Mouse (Mus musculus) embryonic facial prominence, embryonic 11.5 days (tissue): ENCODE data around the gene Lctl. TPM values are rescaled to one million over a fixed set of nuclear protein-coding genes. Genes with fewer than 3 reads are reported as not detected.

ENCODE experiments used
- polyA plus RNA-seq: library from polyadenylated mRNA; unstranded; fragments of >200 nt; fragmentation: Nextera tagmentation; extraction: Ambion mirVana; gene quantifications from 2 replicates; pipeline ENCODE4 v1.2.1, GENCODE M21; 2014

Lctl gene
- polyA plus RNA-seq, 1 experiment from 2014 or later, result not detected

Other genes with a start within 250 kb of the Lctl start
- gene Smad6, start 95.1 kb upstream of the Lctl start, polyA plus RNA-seq, result 9.3 and 9.8 TPM in 2 replicates
- gene Zwilch, start 56.0 kb downstream of the Lctl start, polyA plus RNA-seq, result 30.9 and 31.9 TPM in 2 replicates
- gene Rpl4, start 56.2 kb downstream of the Lctl start, polyA plus RNA-seq, result 1,345 and 1,364 TPM in 2 replicates
- gene Snapc5, start 62.1 kb downstream of the Lctl start, polyA plus RNA-seq, result 23.8 and 26.0 TPM in 2 replicates
- 2.3 and 3.0 TPM in 2 replicates for gene Uchl4, start 118.1 kb downstream of the Lctl start, polyA plus RNA-seq
- gene Map2k1, start 136.5 kb downstream of the Lctl start, polyA plus RNA-seq, result 74.4 and 79.3 TPM in 2 replicates
- gene Tipin, start 164.4 kb downstream of the Lctl start, polyA plus RNA-seq, result 278 and 306 TPM in 2 replicates
- 22.8 and 25.5 TPM in 2 replicates for gene Dis3l, start 224.1 kb downstream of the Lctl start, polyA plus RNA-seq